Mouse (Mus musculus) myocyte (in vitro differentiated cells): ENCODE measurements around the gene Krt77. TPM values are rescaled to one million over a fixed set of nuclear protein-coding genes. Genes with fewer than 3 reads are reported as not detected.

Experiments
- H3K27me3 ChIP-seq: one replicate; pipeline ENCODE4 v1.6.1; 2011; ENCODE audit not compliant: control insufficient read depth, insufficient read depth, insufficient read length
- H3K36me3 ChIP-seq: one replicate; pipeline ENCODE4 v1.6.1; 2011; ENCODE audit not compliant: control insufficient read depth, insufficient read depth
- H3K4me2 ChIP-seq: one replicate; pipeline ENCODE4 v1.6.1; 2011; ENCODE audit warnings: low read depth, control low read depth
- H3K4me3 ChIP-seq: one replicate; pipeline ENCODE4 v1.5.1; 2011; ENCODE audit warnings: mild to moderate bottlenecking, control low read depth, moderate library complexity
- H3K79me2 ChIP-seq: one replicate; pipeline ENCODE4 v1.6.1; 2011; ENCODE audit not compliant: control insufficient read depth, insufficient read depth
- H3ac ChIP-seq: one replicate; pipeline ENCODE4 v1.6.1; 2011; ENCODE audit not compliant: control insufficient read depth, insufficient read length
- CEBPB ChIP-seq: IDR thresholded peaks from 2 replicates; pipeline ENCODE4 v1.6.1; 2011; ENCODE audit warnings: mild to moderate bottlenecking, moderate library complexity; ENCODE audit not compliant: poor library complexity, insufficient read depth, severe bottlenecking
- E2F4 ChIP-seq: IDR thresholded peaks from one replicate; pipeline ENCODE4 v1.6.1; 2011; ENCODE audit warnings: mild to moderate bottlenecking, control low read depth, moderate library complexity; ENCODE audit not compliant: insufficient read depth
- MAX ChIP-seq: IDR thresholded peaks from one replicate; pipeline ENCODE4 v1.6.1; 2011; ENCODE audit warnings: low read depth, mild to moderate bottlenecking, control low read depth
- MYOD1 ChIP-seq, 3 experiments: IDR thresholded peaks; one replicate each; pipeline ENCODE4 v1.6.1; 2011; ENCODE audit warnings: control low read depth in 2 of 3, low read depth in 2 of 3, mild to moderate bottlenecking in 2 of 3, moderate library complexity in 1 of 3; ENCODE audit not compliant: insufficient read length in 2 of 3, control insufficient read depth in 1 of 3
- MYOG ChIP-seq, 3 experiments: IDR thresholded peaks; one replicate each; pipeline ENCODE4 v1.6.1; 2011; ENCODE audit warnings: control low read depth in 2 of 3, low read depth in 2 of 3, mild to moderate bottlenecking in 2 of 3; ENCODE audit not compliant: insufficient read length in 2 of 3, control insufficient read depth in 1 of 3, insufficient read depth in 1 of 3
- POLR2A ChIP-seq: IDR thresholded peaks from one replicate; pipeline ENCODE4 v1.6.1; 2011; ENCODE audit warnings: low read depth, mild to moderate bottlenecking, control low read depth, moderate library complexity; ENCODE audit not compliant: insufficient read length
- POLR2AphosphoS2 ChIP-seq: IDR thresholded peaks from one replicate; pipeline ENCODE4 v1.6.1; 2011; ENCODE audit warnings: low read depth, control low read depth; ENCODE audit not compliant: insufficient read length
- REST ChIP-seq: IDR thresholded peaks from one replicate; pipeline ENCODE4 v1.6.1; 2011; ENCODE audit warnings: mild to moderate bottlenecking, control low read depth, moderate library complexity; ENCODE audit not compliant: insufficient read depth, insufficient read length
- SRF ChIP-seq: IDR thresholded peaks from one replicate; pipeline ENCODE4 v1.6.1; 2011; ENCODE audit warnings: low read depth; ENCODE audit not compliant: control insufficient read depth, insufficient read length
- TCF12 ChIP-seq: IDR thresholded peaks from one replicate; pipeline ENCODE4 v1.6.1; 2011; ENCODE audit warnings: mild to moderate bottlenecking, control low read depth; ENCODE audit not compliant: poor library complexity, insufficient read depth, severe bottlenecking
- TCF3 ChIP-seq: IDR thresholded peaks from one replicate; pipeline ENCODE4 v1.6.1; 2011; ENCODE audit warnings: low read depth, control low read depth; ENCODE audit not compliant: insufficient read length
- USF1 ChIP-seq: IDR thresholded peaks from one replicate; pipeline ENCODE4 v1.6.1; 2011; ENCODE audit warnings: low read depth, mild to moderate bottlenecking, control low read depth, moderate library complexity
- polyA plus RNA-seq: library from polyadenylated mRNA; unstranded; fragments of >200 nt; fragmentation: generic; extraction: Trizol; gene quantifications from one replicate; pipeline ENCODE4 v1.2.1, GENCODE M21; 2012; ENCODE audit warnings: missing spikeins

The Krt77 gene
- polyA plus RNA-seq, 1 experiment: not detected

- Histone ChIP-seq H3K27me3 (peaks cover 44% of the 10 kb centered on the region), H3K79me2 (no peaks in the 10 kb centered on the region), H3ac (no peak within 1 kb of the TSS), H3K36me3 (no peaks in the 10 kb centered on the region), H3K4me2 (no peak within 1 kb of the TSS), H3K4me3 (no peak within 1 kb of the TSS)
- TF ChIP-seq POLR2AphosphoS2: no peak
- TF ChIP-seq REST: no peak
- no peak for TF ChIP-seq MYOG (IDR thresholded peaks at IDR 0.05; ENCODE audit: control insufficient read depth in 1 of 3, insufficient read depth in 1 of 3, insufficient read length in 2 of 3, low read depth in 2 of 3)
- no peak for TF ChIP-seq SRF
- TF ChIP-seq TCF12: no peak
- TF ChIP-seq MAX: no peak
- no peak for TF ChIP-seq MYOD1 (IDR thresholded peaks at IDR 0.05; ENCODE audit: control insufficient read depth in 1 of 3, insufficient read length in 2 of 3, low read depth in 2 of 3)
- no peak for TF ChIP-seq E2F4
Observed at GRCm38 (mm10) chr15:101892820-101893219, 23.3 kb upstream of the Krt77 start, which contains the start of gene Krt76. Gene Krt76, minus strand, starts transcription at chr15:101892920.

GRCm38 (mm10) chr15:101879776-101880175 is 10.3 kb upstream of the Krt77 start:
- H3K27me3 ChIP-seq: peaks cover 13% of the 10 kb centered on the region
- no peaks in the 10 kb centered on the region for H3K36me3 ChIP-seq
- H3K79me2 ChIP-seq: no peaks in the 10 kb centered on the region
- TF ChIP-seq REST (peak; percentile 66), MAX (no peak), MYOD1 (IDR thresholded peaks at IDR 0.05; ENCODE audit: control insufficient read depth in 1 of 3, insufficient read length in 2 of 3, low read depth in 2 of 3) (no peak)
- no peak overlapping the region for H3K4me3 ChIP-seq
- H3K4me2 ChIP-seq: no peak overlapping the region
- no peak overlapping the region for H3ac ChIP-seq

- Histone ChIP-seq H3K4me2 (no peak overlapping the region), H3K79me2 (no peaks in the 10 kb centered on the region), H3K36me3 (no peaks in the 10 kb centered on the region), H3K27me3 (peaks cover 20% of the 10 kb centered on the region), H3K4me3 (no peak overlapping the region), H3ac (no peak overlapping the region)
- no peak for TF ChIP-seq MYOD1 (IDR thresholded peaks at IDR 0.05; ENCODE audit: control insufficient read depth in 1 of 3, insufficient read length in 2 of 3, low read depth in 2 of 3)
- no peak for TF ChIP-seq REST
- TF ChIP-seq MAX: no peak
- TF ChIP-seq SRF: no peak
- no peak for TF ChIP-seq MYOG (IDR thresholded peaks at IDR 0.05; ENCODE audit: control insufficient read depth in 1 of 3, insufficient read depth in 1 of 3, insufficient read length in 2 of 3, low read depth in 2 of 3)
- TF ChIP-seq USF1: no peak
- TF ChIP-seq E2F4: no peak
- no peak for TF ChIP-seq POLR2AphosphoS2
Observed at GRCm38 (mm10) chr15:101878041-101878440, 8.5 kb upstream of the Krt77 start.

- Histone ChIP-seq H3ac (no peak overlapping the region), H3K4me3 (no peak overlapping the region), H3K4me2 (no peak overlapping the region), H3K36me3 (no peaks in the 10 kb centered on the region), H3K27me3 (peaks cover 44% of the 10 kb centered on the region), H3K79me2 (no peaks in the 10 kb centered on the region)
- TF ChIP-seq CEBPB (no peak), USF1 (no peak), MYOD1 (IDR thresholded peaks at IDR 0.05; ENCODE audit: control insufficient read depth in 1 of 3, insufficient read length in 2 of 3, low read depth in 2 of 3) (no peak), MYOG (IDR thresholded peaks at IDR 0.05; ENCODE audit: control insufficient read depth in 1 of 3, insufficient read depth in 1 of 3, insufficient read length in 2 of 3, low read depth in 2 of 3) (no peak), POLR2AphosphoS2 (no peak), REST (no peak), SRF (no peak), POLR2A (no peak), TCF12 (no peak)
Observed at GRCm38 (mm10) chr15:101874383-101874782, 4.9 kb upstream of the Krt77 start.

- H3K4me2 ChIP-seq: no peak overlapping the region
- TF ChIP-seq MYOG (IDR thresholded peaks at IDR 0.05; ENCODE audit: control insufficient read depth in 1 of 3, insufficient read depth in 1 of 3, insufficient read length in 2 of 3, low read depth in 2 of 3): no peak
- no peak for TF ChIP-seq CEBPB
- TF ChIP-seq SRF: no peak
- TF ChIP-seq TCF12: no peak
- TF ChIP-seq MYOD1 (IDR thresholded peaks at IDR 0.05; ENCODE audit: control insufficient read depth in 1 of 3, insufficient read length in 2 of 3, low read depth in 2 of 3): no peak
- no peak for TF ChIP-seq POLR2AphosphoS2
- no peak for TF ChIP-seq USF1
- TF ChIP-seq E2F4: no peak
- TF ChIP-seq POLR2A: no peak
- TF ChIP-seq TCF3: no peak
- TF ChIP-seq MAX: no peak
- no peak for TF ChIP-seq REST
- H3K36me3 ChIP-seq: no peaks in the 10 kb centered on the region
- peaks cover 56% of the 10 kb centered on the region for H3K27me3 ChIP-seq
- H3ac ChIP-seq: no peak overlapping the region
- no peaks in the 10 kb centered on the region for H3K79me2 ChIP-seq
- H3K4me3 ChIP-seq: no peak overlapping the region
Observed at GRCm38 (mm10) chr15:101873231-101873630, 3.7 kb upstream of the Krt77 start.
